Mouse (Mus musculus): ENCODE results near the gene Mtcl1. TPM values are rescaled to one million over a fixed set of nuclear protein-coding genes. Genes with fewer than 3 reads are reported as not detected.

Mtcl1 gene
- polyA plus RNA-seq, 1 experiment: 6.2 TPM

- H3K36me3 ChIP-seq (ENCODE audit: control insufficient read depth, insufficient read depth, low read length): no peaks in the 10 kb centered on the region
- H3K27me3 ChIP-seq (ENCODE audit: control insufficient read depth, insufficient read depth, low read length): no peaks in the 10 kb centered on the region
- no peak for DNase-seq
- H3K4me3 ChIP-seq (ENCODE audit: control insufficient read depth, insufficient read depth, low read length): no peak overlapping the region
- H3K4me1 ChIP-seq (replicated peaks; ENCODE audit: control insufficient read depth, insufficient read depth, low read length): no peaks in the 10 kb centered on the region
- WGBS: 36% methylated on average over 10 of the region's 10 CpGs
- TF ChIP-seq POLR2A (IDR thresholded peaks at IDR 0.05; ENCODE audit: control insufficient read depth, extremely low read depth, insufficient read depth, low read length, poor library complexity): no peak
- TF ChIP-seq CTCF (IDR thresholded peaks at IDR 0.05; ENCODE audit: borderline replicate concordance, control insufficient read depth, extremely low read depth, insufficient read depth, low read length, poor library complexity): no peak
- H3K27ac ChIP-seq (ENCODE audit: control insufficient read depth, insufficient read depth, low read length): no peak overlapping the region
These were observed 44.5 kb downstream of the Mtcl1 start for GRCm38 (mm10) chr17:66404883-66405590.

DNA sequence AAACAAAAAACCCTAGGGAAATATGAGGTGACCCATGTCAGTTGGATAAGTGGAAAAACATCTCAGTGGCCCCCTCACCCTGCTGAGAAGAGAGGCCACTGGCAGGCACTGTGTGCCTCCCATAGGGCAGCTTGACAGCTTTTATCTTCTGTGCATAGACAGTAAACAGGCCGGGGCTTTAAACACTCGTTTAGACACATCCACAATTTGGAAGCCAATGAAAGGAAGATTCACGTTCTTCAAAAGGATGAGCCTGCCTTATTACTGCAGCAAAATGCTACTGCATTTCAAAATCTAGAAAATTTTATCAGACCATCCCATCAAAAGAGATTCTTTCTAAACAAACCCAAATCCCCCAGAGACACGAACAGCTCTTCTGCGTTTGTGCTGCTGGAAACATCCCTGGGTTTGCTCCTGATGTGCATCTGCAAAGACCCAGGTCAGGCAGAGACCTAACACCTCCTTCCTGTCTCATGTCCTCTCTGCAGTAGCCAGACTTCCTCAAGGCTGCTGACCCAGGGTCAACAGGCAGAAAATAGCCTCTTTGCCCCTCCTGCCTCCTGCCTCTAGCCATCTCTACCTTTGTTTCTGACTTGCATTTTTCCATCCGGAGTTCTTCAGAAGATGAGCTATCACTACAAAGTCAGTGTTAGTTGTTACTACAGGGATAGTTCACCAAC is 46.6 kb downstream of the Mtcl1 start:
- Histone ChIP-seq H3K4me1 (replicated peaks; ENCODE audit: control insufficient read depth, insufficient read depth, low read length) (no peaks in the 10 kb centered on the region), H3K27ac (ENCODE audit: control insufficient read depth, insufficient read depth, low read length) (no peak overlapping the region), H3K36me3 (ENCODE audit: control insufficient read depth, insufficient read depth, low read length) (no peaks in the 10 kb centered on the region), H3K4me3 (ENCODE audit: control insufficient read depth, insufficient read depth, low read length) (no peak overlapping the region), H3K27me3 (ENCODE audit: control insufficient read depth, insufficient read depth, low read length) (no peaks in the 10 kb centered on the region)
- DNase-seq: no peak
- 32% methylated on average over 6 of the region's 6 CpGs for WGBS
- TF ChIP-seq CTCF (IDR thresholded peaks at IDR 0.05; ENCODE audit: borderline replicate concordance, control insufficient read depth, extremely low read depth, insufficient read depth, low read length, poor library complexity): no peak
- no peak for TF ChIP-seq POLR2A (IDR thresholded peaks at IDR 0.05; ENCODE audit: control insufficient read depth, extremely low read depth, insufficient read depth, low read length, poor library complexity)

DNA sequence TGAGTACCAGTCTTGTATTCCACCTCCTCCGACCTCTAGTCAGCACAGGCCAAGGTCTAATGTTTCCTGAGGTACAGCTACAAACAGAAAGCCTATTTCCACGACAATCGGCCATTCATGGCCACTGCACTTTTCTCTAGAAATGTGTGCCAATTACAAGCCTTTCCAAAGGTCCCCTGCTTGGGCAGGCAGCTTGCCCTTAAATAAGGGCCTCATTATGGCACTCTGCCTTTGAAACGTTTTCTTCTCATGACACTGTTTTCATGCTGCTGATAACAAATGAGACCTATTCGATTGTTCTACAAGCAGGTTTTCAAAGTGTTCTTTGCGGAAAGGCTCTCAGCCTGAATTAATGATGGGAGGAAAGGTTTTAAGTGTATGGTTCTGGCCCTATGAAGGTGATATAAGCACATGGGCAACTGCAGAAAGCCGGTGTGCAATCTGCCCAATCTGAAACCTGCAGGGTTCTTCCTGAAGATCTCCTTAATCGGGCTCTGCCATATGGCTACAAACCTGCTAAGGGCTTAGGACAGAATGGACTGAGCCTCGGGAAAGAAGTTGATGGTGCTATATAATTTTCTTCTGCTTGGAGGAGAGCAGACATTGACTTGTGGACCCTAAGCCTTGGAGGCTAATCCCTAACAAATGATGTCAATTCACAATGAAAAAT is 47.8 kb downstream of the Mtcl1 start:
- 80% methylated on average over 9 of the region's 9 CpGs for WGBS
- Histone ChIP-seq H3K27me3 (ENCODE audit: control insufficient read depth, insufficient read depth, low read length) (no peaks in the 10 kb centered on the region), H3K27ac (ENCODE audit: control insufficient read depth, insufficient read depth, low read length) (no peak overlapping the region), H3K36me3 (ENCODE audit: control insufficient read depth, insufficient read depth, low read length) (no peaks in the 10 kb centered on the region), H3K4me1 (replicated peaks; ENCODE audit: control insufficient read depth, insufficient read depth, low read length) (no peaks in the 10 kb centered on the region), H3K4me3 (ENCODE audit: control insufficient read depth, insufficient read depth, low read length) (no peak overlapping the region)
- DNase-seq: no peak
- TF ChIP-seq POLR2A (IDR thresholded peaks at IDR 0.05; ENCODE audit: control insufficient read depth, extremely low read depth, insufficient read depth, low read length, poor library complexity) (no peak), CTCF (IDR thresholded peaks at IDR 0.05; ENCODE audit: borderline replicate concordance, control insufficient read depth, extremely low read depth, insufficient read depth, low read length, poor library complexity) (no peak)

GRCm38 (mm10) chr17:66399780-66400179 is 49.8 kb downstream of the Mtcl1 start:
- WGBS: 93% methylated on average over 4 of the region's 4 CpGs
- Histone ChIP-seq H3K36me3 (ENCODE audit: control insufficient read depth, insufficient read depth, low read length) (no peaks in the 10 kb centered on the region), H3K27ac (ENCODE audit: control insufficient read depth, insufficient read depth, low read length) (no peak overlapping the region), H3K4me1 (replicated peaks; ENCODE audit: control insufficient read depth, insufficient read depth, low read length) (no peaks in the 10 kb centered on the region), H3K27me3 (ENCODE audit: control insufficient read depth, insufficient read depth, low read length) (no peaks in the 10 kb centered on the region), H3K4me3 (ENCODE audit: control insufficient read depth, insufficient read depth, low read length) (no peak overlapping the region)
- TF ChIP-seq CTCF (IDR thresholded peaks at IDR 0.05; ENCODE audit: borderline replicate concordance, control insufficient read depth, extremely low read depth, insufficient read depth, low read length, poor library complexity): no peak
- no peak for TF ChIP-seq POLR2A (IDR thresholded peaks at IDR 0.05; ENCODE audit: control insufficient read depth, extremely low read depth, insufficient read depth, low read length, poor library complexity)
- no peak for DNase-seq

DNA sequence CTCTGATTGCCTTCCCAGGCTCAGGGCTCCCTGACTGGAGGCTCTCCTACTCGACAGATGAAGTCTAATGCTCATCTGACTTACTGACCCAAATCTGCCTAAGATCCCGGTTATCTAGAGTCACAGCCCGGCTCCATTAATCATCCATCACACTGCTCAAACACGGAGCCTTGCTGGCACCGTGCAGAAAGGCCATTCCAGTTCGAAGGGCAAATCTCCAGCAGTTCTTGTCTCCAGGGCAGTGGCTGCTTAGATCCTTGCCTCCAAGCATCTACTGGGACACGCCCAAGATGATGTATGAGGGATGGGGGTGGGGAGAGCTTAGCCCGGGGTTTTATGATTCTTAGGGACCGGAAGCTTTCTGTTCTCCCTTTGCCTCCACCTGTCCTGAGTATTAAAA is 55.0 kb downstream of the Mtcl1 start:
- Histone ChIP-seq H3K27me3 (ENCODE audit: control insufficient read depth, insufficient read depth, low read length) (no peaks in the 10 kb centered on the region), H3K4me3 (ENCODE audit: control insufficient read depth, insufficient read depth, low read length) (no peak overlapping the region), H3K27ac (ENCODE audit: control insufficient read depth, insufficient read depth, low read length) (no peak overlapping the region), H3K4me1 (replicated peaks; ENCODE audit: control insufficient read depth, insufficient read depth, low read length) (no peaks in the 10 kb centered on the region), H3K36me3 (ENCODE audit: control insufficient read depth, insufficient read depth, low read length) (no peaks in the 10 kb centered on the region)
- 88% methylated on average over 9 of the region's 9 CpGs for WGBS
- TF ChIP-seq CTCF (IDR thresholded peaks at IDR 0.05; ENCODE audit: borderline replicate concordance, control insufficient read depth, extremely low read depth, insufficient read depth, low read length, poor library complexity): no peak
- TF ChIP-seq POLR2A (IDR thresholded peaks at IDR 0.05; ENCODE audit: control insufficient read depth, extremely low read depth, insufficient read depth, low read length, poor library complexity): no peak
- no peak for DNase-seq

GRCm38 (mm10) chr17:66388307-66388706 is 61.2 kb downstream of the Mtcl1 start:
- TF ChIP-seq POLR2A (IDR thresholded peaks at IDR 0.05; ENCODE audit: control insufficient read depth, extremely low read depth, insufficient read depth, low read length, poor library complexity): no peak
- no peak for TF ChIP-seq CTCF (IDR thresholded peaks at IDR 0.05; ENCODE audit: borderline replicate concordance, control insufficient read depth, extremely low read depth, insufficient read depth, low read length, poor library complexity)
- WGBS: 94% methylated on average over 4 of the region's 4 CpGs
- DNase-seq: no peak
- H3K4me1 ChIP-seq (replicated peaks; ENCODE audit: control insufficient read depth, insufficient read depth, low read length): no peaks in the 10 kb centered on the region
- no peaks in the 10 kb centered on the region for H3K36me3 ChIP-seq (ENCODE audit: control insufficient read depth, insufficient read depth, low read length)
- H3K4me3 ChIP-seq (ENCODE audit: control insufficient read depth, insufficient read depth, low read length): no peak overlapping the region
- no peaks in the 10 kb centered on the region for H3K27me3 ChIP-seq (ENCODE audit: control insufficient read depth, insufficient read depth, low read length)
- no peak overlapping the region for H3K27ac ChIP-seq (ENCODE audit: control insufficient read depth, insufficient read depth, low read length)
